Mouse (Mus musculus) embryonic facial prominence, embryonic 13.5 days (tissue): ENCODE data around the gene Rfxank. TPM values are rescaled to one million over a fixed set of nuclear protein-coding genes. Genes with fewer than 3 reads are reported as not detected.
A peak's percentile ranks its signal among the peaks of the same experiment; 100 is the strongest.

Experiments used
- ATAC-seq: fragments of 200-750 bp; cut with Nextera tagmentation; 2 replicates; pipeline ENCODE4 v1.8.0; 2017; ENCODE audit warnings: low read depth; ENCODE audit not compliant: insufficient number of reproducible peaks, insufficient read depth, low FRiP score, low TSS enrichment
- H3K27ac ChIP-seq: fragments of 300-500 bp; sonication (generic); 2 replicates; pipeline ENCODE4 v1.5.1; 2015; ENCODE audit warnings: moderate library complexity, mild to moderate bottlenecking, inconsistent platforms
- H3K27me3 ChIP-seq: fragments of 300-500 bp; sonication (generic); 2 replicates; pipeline ENCODE4 v1.6.1; 2015; ENCODE audit warnings: mild to moderate bottlenecking, inconsistent platforms
- H3K36me3 ChIP-seq: fragments of 300-500 bp; sonication (generic); 2 replicates; pipeline ENCODE4 v1.6.1; 2015; ENCODE audit warnings: mild to moderate bottlenecking, inconsistent platforms
- H3K4me1 ChIP-seq: fragments of 300-500 bp; sonication (generic); 2 replicates; pipeline ENCODE4 v1.6.1; 2015; ENCODE audit warnings: inconsistent platforms
- H3K4me2 ChIP-seq: fragments of 300-500 bp; sonication (generic); 2 replicates; pipeline ENCODE4 v1.6.1; 2015; ENCODE audit warnings: moderate library complexity, mild to moderate bottlenecking, inconsistent platforms
- H3K4me3 ChIP-seq: fragments of 300-500 bp; sonication (generic); 2 replicates; pipeline ENCODE4 v1.5.1; 2015; ENCODE audit warnings: mild to moderate bottlenecking, inconsistent platforms
- H3K9ac ChIP-seq: fragments of 300-500 bp; sonication (generic); 2 replicates; pipeline ENCODE4 v1.6.1; 2015; ENCODE audit warnings: mild to moderate bottlenecking, inconsistent platforms
- H3K9me3 ChIP-seq: fragments of 300-500 bp; sonication (generic); 2 replicates; pipeline ENCODE4 v1.6.1; 2016; ENCODE audit warnings: inconsistent platforms
- WGBS: fragments of 180-500 bp; shearing (Covaris S2); methylation state at CpG from one replicate; pipeline ENCODE4 v1.1.7; 2015; ENCODE audit warnings: mixed read lengths; 5-methylcytosine and 5-hydroxymethylcytosine counted together
- polyA plus RNA-seq: library from polyadenylated mRNA; unstranded; fragments of >200 nt; fragmentation: Nextera tagmentation; extraction: Ambion mirVana; gene quantifications from 2 replicates; pipeline ENCODE4 v1.2.1, GENCODE M21; 2015

The Rfxank gene
- polyA plus RNA-seq, 1 experiment from 2014 or later, result 27.5 TPM

DNA sequence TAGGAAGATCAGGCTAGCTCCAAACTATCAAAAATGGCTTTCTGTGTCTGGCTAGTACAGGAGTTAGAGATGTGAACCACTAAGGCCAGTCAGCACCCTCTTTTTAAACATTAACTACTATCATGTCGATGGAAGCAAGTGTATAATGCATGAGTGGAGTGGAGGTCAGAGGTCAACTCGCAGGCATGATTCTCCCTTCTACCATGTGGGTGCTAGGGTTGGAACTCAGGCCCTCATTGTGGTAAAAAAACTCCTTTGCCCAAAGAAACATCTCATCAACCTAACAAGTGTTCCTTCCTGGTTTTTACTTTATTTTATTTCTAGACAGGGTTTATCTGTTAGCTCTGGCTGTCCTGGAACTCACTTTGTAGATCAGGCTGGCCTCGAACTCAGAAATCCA lies 31.8 kb upstream of the Rfxank start:
- H3K4me3 ChIP-seq, result no peak overlapping the region
- no peak for ATAC-seq
- H3K9ac ChIP-seq, result no peak overlapping the region
- H3K36me3 ChIP-seq, result peaks cover 9% of the 10 kb centered on the region
- H3K4me2 ChIP-seq, result no peak overlapping the region
- peaks cover 32% of the 10 kb centered on the region for H3K4me1 ChIP-seq
- no peak overlapping the region for H3K27ac ChIP-seq
- 88% methylated on average over 3 of the region's 3 CpGs for WGBS
- no peaks in the 10 kb centered on the region for H3K9me3 ChIP-seq
- H3K27me3 ChIP-seq, result peaks cover 17% of the 10 kb centered on the region

DNA sequence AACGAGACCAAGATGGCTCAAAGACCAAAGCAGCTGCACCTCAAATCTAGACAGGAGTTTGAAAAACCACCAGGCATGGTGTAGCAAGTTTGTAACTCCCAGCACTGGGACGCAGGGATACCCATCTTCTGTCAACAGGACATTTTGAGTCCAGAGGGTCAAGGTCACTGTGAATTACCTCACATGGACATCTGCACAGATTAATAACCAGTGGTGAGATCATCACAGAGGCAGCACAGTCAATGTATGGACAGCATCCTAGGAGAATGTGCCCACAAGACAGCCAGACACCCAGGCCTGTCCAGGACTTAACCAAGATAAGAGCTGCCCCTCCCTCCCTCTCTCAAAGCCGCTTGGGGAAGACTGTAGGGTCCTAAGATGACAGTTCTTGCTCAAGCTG lies 31.2 kb upstream of the Rfxank start:
- ATAC-seq, result no peak
- H3K36me3 ChIP-seq, result peaks cover 7% of the 10 kb centered on the region
- H3K9me3 ChIP-seq, result no peaks in the 10 kb centered on the region
- peaks cover 23% of the 10 kb centered on the region for H3K27me3 ChIP-seq
- no peak overlapping the region for H3K4me3 ChIP-seq
- no peak overlapping the region for H3K4me2 ChIP-seq
- H3K27ac ChIP-seq, result no peak overlapping the region
- H3K9ac ChIP-seq, result no peak overlapping the region
- H3K4me1 ChIP-seq, result peaks cover 32% of the 10 kb centered on the region
- WGBS, result 85% methylated on average over 3 of the region's 3 CpGs

GRCm38 (mm10) chr8:70166504-70167110 lies 27.7 kb upstream of the Rfxank start:
- H3K27ac ChIP-seq, result no peak overlapping the region
- H3K4me3 ChIP-seq, result peak overlapping the region; percentile 30
- ATAC-seq, result 0 out of 2 replicates have a peak, but pooled peaks have one; percentile 57
- H3K9ac ChIP-seq, result peak overlapping the region; percentile 57
- no peaks in the 10 kb centered on the region for H3K36me3 ChIP-seq
- H3K9me3 ChIP-seq, result no peaks in the 10 kb centered on the region
- H3K4me1 ChIP-seq, result peaks cover 12% of the 10 kb centered on the region; the same call in 1 of the 2 replicates
- WGBS, result under 1% methylated on average over 21 of the region's 21 CpGs
- peak overlapping the region; percentile 60 for H3K4me2 ChIP-seq
- peaks cover 37% of the 10 kb centered on the region for H3K27me3 ChIP-seq

- no peak overlapping the region for H3K9ac ChIP-seq
- 78% methylated on average over 3 of the region's 3 CpGs for WGBS
- peaks cover 11% of the 10 kb centered on the region for H3K4me1 ChIP-seq
- H3K27ac ChIP-seq, result no peak overlapping the region
- H3K4me3 ChIP-seq, result no peak overlapping the region
- H3K36me3 ChIP-seq, result no peaks in the 10 kb centered on the region
- no peaks in the 10 kb centered on the region for H3K9me3 ChIP-seq
- ATAC-seq, result no peak
- H3K4me2 ChIP-seq, result no peak overlapping the region
- H3K27me3 ChIP-seq, result peaks cover 37% of the 10 kb centered on the region
Observed at GRCm38 (mm10) chr8:70163316-70163715, 24.4 kb upstream of the Rfxank start.

- H3K9me3 ChIP-seq, result no peaks in the 10 kb centered on the region
- no peak overlapping the region for H3K9ac ChIP-seq
- peaks cover 8% of the 10 kb centered on the region; the same call in 1 of the 2 replicates for H3K4me1 ChIP-seq
- no peak overlapping the region for H3K4me2 ChIP-seq
- 53% methylated on average over 13 of the region's 13 CpGs for WGBS
- no peaks in the 10 kb centered on the region for H3K36me3 ChIP-seq
- H3K27ac ChIP-seq, result no peak overlapping the region
- no peak overlapping the region for H3K4me3 ChIP-seq
- ATAC-seq, result no peak
- peaks cover 23% of the 10 kb centered on the region for H3K27me3 ChIP-seq
Observed at GRCm38 (mm10) chr8:70160015-70160414, 21.1 kb upstream of the Rfxank start.

DNA sequence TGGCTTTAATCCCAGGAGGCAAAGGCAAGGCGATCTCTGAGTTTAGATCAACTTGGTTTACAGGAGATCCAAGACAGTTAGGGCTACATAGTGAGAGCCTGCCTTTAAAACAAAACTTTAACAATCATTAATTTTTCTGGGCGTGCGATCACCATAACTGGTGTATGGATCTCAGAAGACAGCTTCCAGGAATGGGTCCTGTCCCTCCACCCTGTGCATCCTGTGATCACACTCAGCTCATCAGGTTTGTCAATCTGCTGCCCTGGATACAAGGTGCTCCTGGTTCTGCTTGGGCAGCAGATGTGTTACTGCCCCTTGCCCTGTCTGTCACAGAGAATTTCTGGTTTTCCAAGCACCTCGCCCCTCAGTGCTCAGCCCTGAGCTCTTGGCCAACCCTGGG lies 20.3 kb upstream of the Rfxank start:
- peaks cover 16% of the 10 kb centered on the region for H3K27me3 ChIP-seq
- no peak overlapping the region for H3K4me3 ChIP-seq
- no peak overlapping the region; the same call in 1 of the 2 replicates for H3K9ac ChIP-seq
- H3K4me2 ChIP-seq, result 0 out of 2 replicates have a peak overlapping the region, but pooled peaks have one; percentile 81
- H3K36me3 ChIP-seq, result no peaks in the 10 kb centered on the region
- ATAC-seq, result no peak
- WGBS, result 87% methylated on average over 4 of the region's 4 CpGs
- no peaks in the 10 kb centered on the region for H3K9me3 ChIP-seq
- peaks cover 8% of the 10 kb centered on the region; the same call in 1 of the 2 replicates for H3K4me1 ChIP-seq
- H3K27ac ChIP-seq, result no peak overlapping the region

DNA sequence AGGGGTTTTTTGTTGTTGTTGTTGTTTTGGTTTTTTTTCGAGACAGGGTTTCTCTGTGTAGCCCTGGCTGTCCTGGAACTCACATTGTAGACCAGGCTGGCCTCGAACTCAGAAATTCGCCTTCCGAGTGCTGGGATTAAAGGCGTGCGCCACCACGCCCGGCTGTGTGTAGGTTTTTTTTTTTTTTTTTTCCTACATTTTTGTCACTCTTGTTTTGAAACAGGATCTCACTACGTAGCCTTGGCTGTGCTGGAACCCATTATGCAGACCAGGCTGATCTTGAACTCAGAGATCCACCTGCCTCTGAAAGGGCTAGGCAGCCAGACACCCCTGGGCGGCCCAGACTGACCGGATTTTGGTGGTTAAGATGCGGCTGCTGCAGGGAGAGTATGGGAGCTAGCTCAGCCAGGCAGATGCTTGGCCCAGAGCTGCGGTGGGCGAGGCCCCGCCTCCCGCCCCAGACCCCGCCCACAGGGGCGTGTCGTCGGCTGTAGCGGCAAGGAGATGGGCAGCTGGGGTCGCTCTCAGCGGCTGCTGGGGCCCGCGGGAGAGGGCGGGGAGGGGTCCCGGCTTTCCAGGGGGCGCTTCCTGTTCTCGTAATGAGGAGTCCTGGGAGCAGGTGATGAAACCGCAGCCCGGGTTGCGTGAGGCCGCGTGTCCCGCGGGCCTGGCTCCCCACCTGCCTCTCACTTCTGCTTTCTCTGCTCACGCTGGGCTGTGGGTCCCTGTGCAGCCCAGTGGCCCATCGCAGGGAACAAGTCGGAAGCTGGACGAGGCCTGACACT lies 19.3 kb upstream of the Rfxank start:
- Histone ChIP-seq H3K4me1 (peaks cover 8% of the 10 kb centered on the region; the same call in 1 of the 2 replicates), H3K4me2 (peak overlapping the region; percentile 81), H3K27ac (no peak overlapping the region), H3K27me3 (peaks cover 12% of the 10 kb centered on the region), H3K9ac (peak overlapping the region; percentile 61), H3K9me3 (no peaks in the 10 kb centered on the region), H3K4me3 (peak overlapping the region; percentile 46), H3K36me3 (no peaks in the 10 kb centered on the region)
- WGBS, result 10% methylated on average over 38 of the region's 40 CpGs
- ATAC-seq, result peak; percentile 77

DNA sequence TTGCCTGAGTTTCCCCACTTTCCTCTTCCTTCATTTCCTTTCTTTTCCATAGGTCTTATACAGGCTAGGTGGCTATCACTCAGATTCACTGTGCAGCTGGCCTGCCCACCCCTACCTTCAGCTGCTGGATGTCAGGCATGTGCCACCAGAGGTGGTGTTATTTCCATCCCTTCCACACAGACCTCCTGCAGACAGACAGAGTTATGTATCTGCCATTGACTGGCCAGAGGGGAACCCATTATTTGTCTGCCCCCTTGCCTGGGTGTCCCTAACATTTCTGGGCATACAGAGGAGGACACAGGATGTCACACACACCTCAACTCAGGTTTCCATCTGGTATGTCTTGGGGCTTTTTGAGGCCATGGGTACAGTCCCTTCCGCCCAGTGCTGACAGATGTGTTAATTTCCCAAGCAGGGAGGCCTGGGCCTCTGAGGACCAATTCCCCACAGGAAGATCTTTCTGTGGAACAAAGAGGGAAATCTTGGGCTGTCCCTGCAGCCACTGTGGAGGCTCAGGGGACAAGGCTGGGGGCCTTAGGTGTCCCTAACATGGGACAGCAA lies 18.4 kb upstream of the Rfxank start:
- H3K4me3 ChIP-seq, result no peak overlapping the region
- H3K4me2 ChIP-seq, result no peak overlapping the region
- H3K9me3 ChIP-seq, result no peaks in the 10 kb centered on the region
- H3K4me1 ChIP-seq, result peaks cover 11% of the 10 kb centered on the region; the same call in 1 of the 2 replicates
- no peak overlapping the region for H3K27ac ChIP-seq
- ATAC-seq, result no peak
- H3K36me3 ChIP-seq, result no peaks in the 10 kb centered on the region
- 91% methylated on average over 1 of the region's 1 CpGs for WGBS
- H3K27me3 ChIP-seq, result peaks cover 15% of the 10 kb centered on the region
- H3K9ac ChIP-seq, result 0 out of 2 replicates have a peak overlapping the region, but pooled peaks have one; percentile 27

- H3K4me1 ChIP-seq, result peaks cover 9% of the 10 kb centered on the region
- ATAC-seq, result peak; percentile 86
- no peaks in the 10 kb centered on the region for H3K9me3 ChIP-seq
- H3K27ac ChIP-seq, result no peak overlapping the region
- H3K4me3 ChIP-seq, result no peak overlapping the region
- 15% methylated on average over 21 of the region's 22 CpGs for WGBS
- H3K4me2 ChIP-seq, result peak overlapping the region; percentile 38
- no peak overlapping the region for H3K9ac ChIP-seq
- H3K27me3 ChIP-seq, result peaks cover 25% of the 10 kb centered on the region
- no peaks in the 10 kb centered on the region for H3K36me3 ChIP-seq
Observed at GRCm38 (mm10) chr8:70152537-70153257, 13.7 kb upstream of the Rfxank start.

DNA sequence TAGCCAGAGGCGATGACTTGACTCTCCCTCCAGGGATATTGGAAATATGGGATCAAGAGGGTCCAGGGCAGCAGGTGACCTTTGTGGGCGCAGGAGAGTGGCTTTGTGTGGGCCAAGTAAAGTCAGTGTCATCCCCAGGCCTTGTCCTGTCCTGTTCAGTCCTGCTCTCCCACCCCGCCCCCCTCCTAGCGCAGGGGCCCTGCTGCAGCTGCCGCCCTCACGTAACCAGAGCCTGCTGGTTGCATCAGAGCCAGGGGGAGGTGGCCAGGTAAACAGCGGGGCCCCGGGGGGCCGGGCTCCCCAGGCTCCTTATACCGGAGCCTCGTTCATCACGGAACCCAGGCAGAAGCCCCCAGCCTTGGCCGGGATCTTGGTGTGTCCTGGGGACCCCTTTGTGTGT lies 11.2 kb upstream of the Rfxank start:
- H3K4me1 ChIP-seq, result peaks cover 9% of the 10 kb centered on the region

More for the DNA sequence above, 11.2 kb upstream of the Rfxank start:
- Histone ChIP-seq H3K4me2 (peak overlapping the region; percentile 36), H3K9me3 (no peaks in the 10 kb centered on the region), H3K4me3 (no peak overlapping the region), H3K27ac (no peak overlapping the region), H3K36me3 (peaks cover 22% of the 10 kb centered on the region), H3K9ac (peak overlapping the region; percentile 58), H3K27me3 (peaks cover 15% of the 10 kb centered on the region)
- WGBS, result 16% methylated on average over 13 of the region's 13 CpGs
- ATAC-seq, result 0 out of 2 replicates have a peak, but pooled peaks have one; percentile 43
